Mouse (Mus musculus) CH12.LX (cell line): ENCODE data around the gene Irgm2. TPM values are rescaled to one million over a fixed set of nuclear protein-coding genes. Genes with fewer than 3 reads are reported as not detected.

ENCODE experiments used
- DNase-seq: peaks from one replicate; pipeline ENCODE4 v3.0.0-alpha.2; 2013; ENCODE audit errors: extremely low read depth
- H3K27ac ChIP-seq: 2 replicates; pipeline ENCODE4 v1.5.1; 2012; ENCODE audit warnings: low read depth, mild to moderate bottlenecking, control low read depth, moderate library complexity; ENCODE audit not compliant: insufficient read depth
- H3K27me3 ChIP-seq: replicated peaks from 2 replicates; pipeline ENCODE3; 2012; ENCODE audit warnings: inconsistent platforms
- H3K36me3 ChIP-seq, 2 experiments: replicated peaks in 1 of 2; 2 replicates each; pipeline versions ENCODE3 to v1.6.1; 2012; ENCODE audit warnings: inconsistent platforms in 1 of 2, low read length in 1 of 2, mild to moderate bottlenecking in 1 of 2, mixed read lengths in 1 of 2, moderate library complexity in 1 of 2; ENCODE audit not compliant: control insufficient read depth in 1 of 2, insufficient read depth in 1 of 2
- H3K4me1 ChIP-seq, 2 experiments: 2 replicates each; pipeline ENCODE4 v1.6.1; 2012; ENCODE audit warnings: inconsistent platforms in 1 of 2, moderate library complexity in 1 of 2; ENCODE audit not compliant: insufficient read depth in 2 of 2, control insufficient read depth in 1 of 2
- H3K4me2 ChIP-seq: 2 replicates; pipeline ENCODE4 v1.6.1; 2012; ENCODE audit warnings: low read depth, mild to moderate bottlenecking, control low read depth; ENCODE audit not compliant: poor library complexity, insufficient read depth, severe bottlenecking
- H3K4me3 ChIP-seq, 3 experiments: fragments of 150-350 bp in 1 of 3; sonication (generic) in 1 of 3; replicated peaks in 1 of 3; 2 replicates each; pipeline versions ENCODE3 to v1.5.1; 2011 to 2012; ENCODE audit warnings: low read depth in 2 of 3, low read length in 2 of 3, mild to moderate bottlenecking in 2 of 3, moderate library complexity in 2 of 3, control low read depth in 1 of 3, improper control_type of control experiment in 1 of 3, inconsistent platforms in 1 of 3, mixed read lengths in 1 of 3; ENCODE audit not compliant: poor library complexity in 1 of 3
- H3K79me2 ChIP-seq: replicated peaks from 2 replicates; pipeline ENCODE4 v1.6.1; 2012; ENCODE audit warnings: mild to moderate bottlenecking, moderate library complexity; ENCODE audit not compliant: control insufficient read depth, poor library complexity, insufficient read depth, severe bottlenecking; ENCODE audit errors: extremely low read depth
- H3K9ac ChIP-seq: 2 replicates; pipeline ENCODE4 v1.6.1; 2012; ENCODE audit warnings: low read depth, mild to moderate bottlenecking, control low read depth, moderate library complexity; ENCODE audit not compliant: insufficient read depth
- H3K9me3 ChIP-seq: replicated peaks from 2 replicates; pipeline ENCODE3; 2012; ENCODE audit warnings: low read length, inconsistent platforms, mixed read lengths
- BHLHE40 ChIP-seq: IDR thresholded peaks from 2 replicates; pipeline ENCODE4 v1.6.1; 2011; ENCODE audit warnings: mild to moderate bottlenecking, low read depth, low read length, improper control_type of control experiment
- CHD1 ChIP-seq: IDR thresholded peaks from 2 replicates; pipeline ENCODE4 v1.6.1; 2012; ENCODE audit warnings: low read depth, low read length, improper control_type of control experiment, inconsistent platforms
- CHD2 ChIP-seq: IDR thresholded peaks from 2 replicates; pipeline ENCODE4 v1.6.1; 2011; ENCODE audit warnings: low read length, improper control_type of control experiment
- CTCF ChIP-seq, 2 experiments: IDR thresholded peaks in 1 of 2; conservative IDR thresholded peaks in 1 of 2; 2 replicates each; pipeline ENCODE4 v1.5.1; 2011 to 2012; ENCODE audit warnings: low read depth in 2 of 2, low read length in 2 of 2, improper control_type of control experiment in 1 of 2, inconsistent platforms in 1 of 2, mild to moderate bottlenecking in 1 of 2, moderate library complexity in 1 of 2
- ELF1 ChIP-seq: IDR thresholded peaks from 2 replicates; pipeline ENCODE4 v1.6.1; 2014; ENCODE audit warnings: low read depth, mild to moderate bottlenecking, inconsistent platforms, low read length, improper control_type of control experiment
- EP300 ChIP-seq: IDR thresholded peaks from 2 replicates; pipeline ENCODE4 v1.6.1; 2011; ENCODE audit warnings: low read length, improper control_type of control experiment
- GABPA ChIP-seq: IDR thresholded peaks from 2 replicates; pipeline ENCODE4 v1.6.1; 2012; ENCODE audit warnings: low read depth, low read length, improper control_type of control experiment, inconsistent platforms; ENCODE audit not compliant: insufficient replicate concordance
- HCFC1 ChIP-seq: IDR thresholded peaks from 2 replicates; pipeline ENCODE4 v1.6.1; 2012; ENCODE audit warnings: low read depth, mild to moderate bottlenecking, inconsistent platforms, low read length, improper control_type of control experiment
- IRF4 ChIP-seq: IDR thresholded peaks from 2 replicates; pipeline ENCODE4 v1.6.1; 2014; ENCODE audit warnings: low read depth, mild to moderate bottlenecking, inconsistent platforms, low read length, improper control_type of control experiment
- JUN ChIP-seq: IDR thresholded peaks from 2 replicates; pipeline ENCODE4 v1.6.1; 2011; ENCODE audit warnings: low read depth, mild to moderate bottlenecking, low read length, improper control_type of control experiment, moderate library complexity; ENCODE audit not compliant: insufficient read depth
- JUND ChIP-seq: conservative IDR thresholded peaks from 2 replicates; pipeline ENCODE4 v1.6.1; 2011; ENCODE audit warnings: low read depth, low read length, improper control_type of control experiment
- KAT2A ChIP-seq: IDR thresholded peaks from 2 replicates; pipeline ENCODE4 v1.6.1; 2012; ENCODE audit warnings: low read length, improper control_type of control experiment, inconsistent platforms; ENCODE audit not compliant: insufficient replicate concordance
- MAZ ChIP-seq: IDR thresholded peaks from 2 replicates; pipeline ENCODE4 v1.6.1; 2012; ENCODE audit warnings: low read depth, mild to moderate bottlenecking, inconsistent platforms, low read length, improper control_type of control experiment, moderate library complexity
- MEF2A ChIP-seq: IDR thresholded peaks from 2 replicates; pipeline ENCODE4 v1.6.1; 2014; ENCODE audit warnings: low read depth, mild to moderate bottlenecking, inconsistent platforms, low read length, improper control_type of control experiment, borderline replicate concordance
- MXI1 ChIP-seq: IDR thresholded peaks from 2 replicates; pipeline ENCODE4 v1.6.1; 2011; ENCODE audit warnings: mild to moderate bottlenecking, low read depth, low read length, improper control_type of control experiment
- MYC ChIP-seq: IDR thresholded peaks from 2 replicates; pipeline ENCODE4 v1.6.1; 2011; ENCODE audit warnings: low read depth, mild to moderate bottlenecking, improper control_type of control experiment, low read length
- NELFE ChIP-seq: IDR thresholded peaks from 2 replicates; pipeline ENCODE4 v1.6.1; 2011; ENCODE audit warnings: low read depth, low read length, improper control_type of control experiment
- NRF1 ChIP-seq: IDR thresholded peaks from 2 replicates; pipeline ENCODE4 v1.6.1; 2014; ENCODE audit warnings: low read depth, mild to moderate bottlenecking, inconsistent platforms, low read length, improper control_type of control experiment, moderate library complexity
- PAX5 ChIP-seq: IDR thresholded peaks from 2 replicates; pipeline ENCODE4 v1.6.1; 2012; ENCODE audit warnings: low read length, inconsistent platforms, mixed read lengths
- POLR2A ChIP-seq: IDR thresholded peaks from 2 replicates; pipeline ENCODE4 v1.6.1; 2011; ENCODE audit warnings: low read depth, mild to moderate bottlenecking, improper control_type of control experiment, low read length
- POLR2AphosphoS2 ChIP-seq: IDR thresholded peaks from 2 replicates; pipeline ENCODE4 v1.6.1; 2011; ENCODE audit warnings: low read depth, low read length, improper control_type of control experiment
- RAD21 ChIP-seq: IDR thresholded peaks from 2 replicates; pipeline ENCODE4 v1.6.1; 2011; ENCODE audit warnings: low read depth, mild to moderate bottlenecking, low read length, improper control_type of control experiment, moderate library complexity
- RCOR1 ChIP-seq: conservative IDR thresholded peaks from 2 replicates; pipeline ENCODE4 v1.6.1; 2012; ENCODE audit warnings: low read depth, mild to moderate bottlenecking, inconsistent platforms, low read length, improper control_type of control experiment
- SMC3 ChIP-seq: IDR thresholded peaks from 2 replicates; pipeline ENCODE4 v1.6.1; 2011; ENCODE audit warnings: low read depth, low read length, improper control_type of control experiment
- TBP ChIP-seq: conservative IDR thresholded peaks from 2 replicates; pipeline ENCODE4 v1.6.1; 2011; ENCODE audit warnings: low read depth, low read length, improper control_type of control experiment
- TCF12 ChIP-seq: IDR thresholded peaks from 2 replicates; pipeline ENCODE4 v1.6.1; 2014; ENCODE audit warnings: low read depth, mild to moderate bottlenecking, inconsistent platforms, low read length, improper control_type of control experiment
- UBTF ChIP-seq: IDR thresholded peaks from 2 replicates; pipeline ENCODE4 v1.6.1; 2012; ENCODE audit warnings: low read depth, mild to moderate bottlenecking, inconsistent platforms, low read length, improper control_type of control experiment, moderate library complexity
- USF1 ChIP-seq: IDR thresholded peaks from 2 replicates; pipeline ENCODE4 v1.6.1; 2014; ENCODE audit warnings: low read depth, mild to moderate bottlenecking, inconsistent platforms, low read length, improper control_type of control experiment
- USF2 ChIP-seq: conservative IDR thresholded peaks from 2 replicates; pipeline ENCODE4 v1.6.1; 2011; ENCODE audit warnings: low read depth, low read length, improper control_type of control experiment
- ZKSCAN1 ChIP-seq: IDR thresholded peaks from 2 replicates; pipeline ENCODE4 v1.6.1; 2012; ENCODE audit warnings: low read depth, inconsistent platforms, low read length, improper control_type of control experiment, borderline replicate concordance
- ZNF384 ChIP-seq: IDR thresholded peaks from 2 replicates; pipeline ENCODE4 v1.6.1; 2012; ENCODE audit warnings: low read depth, low read length, improper control_type of control experiment, inconsistent platforms
- dilution Hi-C: fragments of 300-500 bp; cut with MboI; formaldehyde crosslinking; loops from 2 replicates; pipeline ENCODE4 v1.14.3; 2020; ENCODE audit warnings: low sequenced_read_pairs; ENCODE audit not compliant: extremely low pct_unique_long_range_greater_than_20kb, extremely low pct_ligation_motif_present
- in situ Hi-C: fragments of 300-500 bp; cut with MboI; formaldehyde crosslinking; loops from 3 replicates; pipeline ENCODE4 v1.14.3; 2019; ENCODE audit warnings: low sequenced_read_pairs, low pct_ligation_motif_present, low pct_unique_long_range_greater_than_20kb, mixed read lengths
- polyA plus RNA-seq: library from polyadenylated mRNA; unstranded; fragments of >175 nt; gene quantifications from 2 replicates; pipeline ENCODE4 v1.2.1, GENCODE M21; 2012; ENCODE audit warnings: low read depth; ENCODE audit not compliant: insufficient read length
- total RNA-seq, 2 experiments: library from RNA; depleted of rRNA; stranded (reverse); fragments of 300-350 nt in 1 of 2; fragments of >200 nt in 1 of 2; gene quantifications; 2 replicates each; pipeline ENCODE4 v1.2.3; 2012 to 2014

Gene Irgm2
- total and polyA plus RNA-seq, 3 experiments: 4.3 to 5.2 (median 4.7) TPM

DNA sequence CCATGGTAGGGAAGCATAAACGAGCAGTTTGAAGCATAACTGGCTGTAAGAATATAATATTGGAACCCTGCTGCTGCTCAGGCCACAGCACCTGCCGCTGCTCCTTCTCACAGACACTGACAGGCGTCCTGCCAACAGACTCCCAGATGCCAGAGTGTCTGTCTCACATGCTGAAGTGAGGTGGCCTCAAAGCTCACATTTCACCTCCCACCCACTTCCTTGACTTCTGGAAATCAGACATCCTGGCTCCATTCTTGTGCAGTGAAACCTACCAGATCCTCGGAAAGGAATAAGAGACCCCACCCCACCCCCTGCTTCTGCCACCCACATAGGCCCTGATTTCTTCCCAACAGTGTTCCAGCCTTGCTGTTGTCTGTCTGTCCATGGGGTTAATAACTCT, 24.3 kb downstream of the Irgm2 start:
- Histone ChIP-seq H3K4me3 (no peak overlapping the region), H3K4me2 (no peak overlapping the region), H3K4me1 (peaks cover 2 to 21% of the 10 kb centered on the region in 2 experiments), H3K9me3 (no peaks in the 10 kb centered on the region), H3K27me3 (peaks cover 4% of the 10 kb centered on the region), H3K27ac (no peak overlapping the region), H3K79me2 (no peaks in the 10 kb centered on the region; the same call in 1 of the 2 replicates), H3K9ac (no peak overlapping the region), H3K36me3 (peaks cover 10 to 28% of the 10 kb centered on the region in 2 experiments)
- in situ Hi-C loops: no loop called here
- TF ChIP-seq SMC3: no peak
- TF ChIP-seq POLR2A: no peak
- no peak for TF ChIP-seq GABPA
- TF ChIP-seq RAD21: no peak
- no peak for TF ChIP-seq NRF1
- TF ChIP-seq JUN: no peak
- TF ChIP-seq NELFE: no peak
- no peak for TF ChIP-seq ZKSCAN1
- TF ChIP-seq CTCF (conservative IDR thresholded peaks at IDR 0.05 in 1 of 2, IDR thresholded peaks at IDR 0.05 in 1 of 2; ENCODE audit: low read depth in 2 of 2, low read length in 2 of 2): no peak
- no peak for TF ChIP-seq RCOR1
- no peak for TF ChIP-seq TCF12
- no peak for TF ChIP-seq POLR2AphosphoS2
- TF ChIP-seq BHLHE40: no peak
- TF ChIP-seq KAT2A: no peak
- TF ChIP-seq MEF2A: no peak
- no peak for TF ChIP-seq HCFC1
- TF ChIP-seq CHD2: no peak
- TF ChIP-seq MAZ: no peak
- dilution Hi-C loops: no loop called here
- no peak for DNase-seq

DNA sequence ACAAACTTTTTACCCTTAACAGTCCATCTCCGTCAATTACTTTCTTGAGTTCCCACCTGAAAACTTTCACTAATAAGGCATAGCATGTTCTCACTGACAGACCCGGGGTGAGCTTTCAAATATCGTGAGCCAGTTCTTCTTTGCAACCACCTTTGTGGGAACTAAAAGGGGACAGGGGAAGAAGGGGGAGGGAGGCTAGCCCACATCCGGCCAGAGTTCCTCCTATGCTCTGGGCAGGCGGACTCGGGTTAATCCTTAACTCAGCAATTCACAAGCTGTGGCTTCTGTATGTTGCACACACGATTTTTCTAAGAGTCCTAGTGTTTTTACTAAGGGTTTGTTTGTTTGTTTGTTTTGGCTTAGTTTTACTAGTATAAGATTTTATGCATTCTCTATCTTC, 24.9 kb downstream of the Irgm2 start:
- H3K27ac ChIP-seq: no peak overlapping the region
- dilution Hi-C loops: no loop called here
- in situ Hi-C loops: no loop called here
- H3K36me3 ChIP-seq: peaks cover 5 to 23% of the 10 kb centered on the region in 2 experiments
- peak; percentile 65 for DNase-seq
- H3K27me3 ChIP-seq: peaks cover 7% of the 10 kb centered on the region
- peaks cover 2 to 21% of the 10 kb centered on the region in 2 experiments for H3K4me1 ChIP-seq
- no peak overlapping the region for H3K4me3 ChIP-seq
- no peaks in the 10 kb centered on the region for H3K9me3 ChIP-seq
- H3K4me2 ChIP-seq: peak overlapping the region; percentile 12
- H3K79me2 ChIP-seq: no peaks in the 10 kb centered on the region; the same call in 1 of the 2 replicates
- peak overlapping the region; percentile 29; the same call in 1 of the 2 replicates for H3K9ac ChIP-seq
- TF ChIP-seq ZNF384 (no peak), TBP (no peak), JUND (no peak), BHLHE40 (no peak), UBTF (no peak), PAX5 (no peak), CHD1 (no peak), MAZ (no peak), MXI1 (no peak), POLR2AphosphoS2 (no peak), MEF2A (no peak; the same call in 1 of the 2 replicates), MYC (no peak), GABPA (no peak), KAT2A (no peak), EP300 (peak; percentile 49; the same call in 1 of the 2 replicates), USF1 (no peak), NRF1 (no peak), POLR2A (peak; percentile 44; the same call in 1 of the 2 replicates), IRF4 (peak; percentile 36; the same call in 1 of the 2 replicates), USF2 (no peak), JUN (no peak), TCF12 (peak; percentile 50; the same call in 1 of the 2 replicates), CTCF (conservative IDR thresholded peaks at IDR 0.05 in 1 of 2, IDR thresholded peaks at IDR 0.05 in 1 of 2; ENCODE audit: low read depth in 2 of 2, low read length in 2 of 2) (no peak), ELF1 (0 out of 2 replicates have a peak, but pooled peaks have one; percentile 28)
